Mouse (Mus musculus): Measurements from ENCODE around the gene Atp6v1c2. TPM values are rescaled to one million over a fixed set of nuclear protein-coding genes. Genes with fewer than 3 reads are reported as not detected.

Atp6v1c2 gene
- total and polyA plus RNA-seq, 3 experiments: 0.19 to 0.42 TPM; not detected in 1

DNA sequence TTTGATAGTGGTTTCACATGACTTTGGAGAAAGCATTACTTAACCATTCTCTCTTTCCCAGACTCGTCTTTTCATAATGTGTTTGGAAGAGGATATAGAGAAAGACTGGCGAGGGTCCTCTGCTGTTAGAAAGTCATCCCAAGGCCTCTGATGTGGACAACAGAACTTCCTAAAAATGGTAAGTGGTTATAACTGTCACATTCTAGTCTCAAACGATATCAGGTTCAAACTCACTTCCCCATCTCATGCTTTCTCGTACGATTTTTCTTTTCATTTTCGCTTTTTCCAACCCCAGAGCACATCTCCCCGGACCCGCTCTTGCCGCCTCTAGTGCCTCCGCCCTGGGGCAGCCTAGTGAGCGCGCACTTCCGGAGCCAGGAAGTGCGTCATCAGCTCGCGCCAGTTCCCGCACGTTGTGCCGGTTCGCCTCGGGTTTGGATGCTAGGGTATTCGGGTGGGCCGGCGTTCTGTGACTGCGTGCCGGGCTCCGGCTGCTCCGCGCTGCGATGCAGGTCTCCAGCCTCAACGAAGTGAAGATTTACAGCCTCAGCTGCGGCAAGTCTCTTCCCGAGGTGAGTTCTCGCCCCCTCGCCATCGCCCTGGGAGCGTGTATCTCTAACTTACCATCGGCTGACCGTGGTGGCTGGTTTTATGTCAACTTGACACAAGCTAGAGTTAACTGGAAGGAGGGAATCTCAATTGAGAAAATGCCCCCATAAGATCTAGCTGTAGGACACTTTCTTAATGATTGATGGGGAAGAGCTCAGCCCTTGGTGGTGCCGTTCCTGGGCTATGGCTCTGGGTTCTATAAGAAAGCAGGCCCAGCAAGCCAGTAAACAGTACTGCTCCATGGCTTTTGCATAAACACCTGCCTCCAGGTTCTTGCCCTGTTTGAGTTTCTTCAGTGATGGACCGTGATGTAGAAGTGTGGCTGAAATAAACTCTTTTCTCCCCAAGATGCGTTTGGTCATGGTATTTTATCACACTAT is 19.2 kb upstream of the Atp6v1c2 start, which contains the start of gene Nol10 (continued):
- no peak for TF ChIP-seq JUND (conservative IDR thresholded peaks at IDR 0.05; ENCODE audit: low read depth, low read length)
- peak; percentile 21; the same call in 1 of the 2 replicates for TF ChIP-seq MAZ (IDR thresholded peaks at IDR 0.05; ENCODE audit: low read depth, low read length)
- peak; percentile 96 for TF ChIP-seq POLR2A (IDR thresholded peaks at IDR 0.05; ENCODE audit: low read depth, low read length)
- peak; percentile 92 for TF ChIP-seq NELFE (IDR thresholded peaks at IDR 0.05; ENCODE audit: low read depth, low read length)
- TF ChIP-seq NRF1 (IDR thresholded peaks at IDR 0.05; ENCODE audit: low read depth, low read length): no peak
- TF ChIP-seq MAX (IDR thresholded peaks at IDR 0.05; ENCODE audit: low read length): peak; percentile 89; the same call in 1 of the 2 replicates
- no peak for TF ChIP-seq USF2 (conservative IDR thresholded peaks at IDR 0.05; ENCODE audit: low read depth, low read length)
- TF ChIP-seq BHLHE40 (IDR thresholded peaks at IDR 0.05; ENCODE audit: low read depth, low read length): no peak
- no peak for TF ChIP-seq ZNF384 (IDR thresholded peaks at IDR 0.05; ENCODE audit: low read depth, low read length)
- TF ChIP-seq GABPA (IDR thresholded peaks at IDR 0.05; ENCODE audit: insufficient replicate concordance, low read depth, low read length): no peak; the same call in 1 of the 2 replicates
- TF ChIP-seq MAFK (IDR thresholded peaks at IDR 0.05; ENCODE audit: insufficient replicate concordance, low read length): no peak
- no peak for TF ChIP-seq CHD2 (IDR thresholded peaks at IDR 0.05; ENCODE audit: low read length)
- TF ChIP-seq HCFC1 (IDR thresholded peaks at IDR 0.05; ENCODE audit: low read depth, low read length): peak; percentile 94
- TF ChIP-seq RAD21 (IDR thresholded peaks at IDR 0.05; ENCODE audit: low read depth, low read length): no peak
- no peak for TF ChIP-seq ZC3H11A (IDR thresholded peaks at IDR 0.05; ENCODE audit: low read depth, low read length)
- no peak for TF ChIP-seq PAX5 (IDR thresholded peaks at IDR 0.05; ENCODE audit: low read length)
- TF ChIP-seq CTCF (conservative IDR thresholded peaks at IDR 0.05 in 1 of 2, IDR thresholded peaks at IDR 0.05 in 1 of 2; ENCODE audit: low read depth in 2 of 2, low read length in 2 of 2): no peak
- TF ChIP-seq ELF1 (IDR thresholded peaks at IDR 0.05; ENCODE audit: low read depth, low read length): peak; percentile 82
- no peak for TF ChIP-seq USF1 (IDR thresholded peaks at IDR 0.05; ENCODE audit: low read depth, low read length)
- TF ChIP-seq TCF12 (IDR thresholded peaks at IDR 0.05; ENCODE audit: low read depth, low read length): peak; percentile 75
- TF ChIP-seq IRF4 (IDR thresholded peaks at IDR 0.05; ENCODE audit: low read depth, low read length): no peak; the same call in 1 of the 2 replicates

DNA sequence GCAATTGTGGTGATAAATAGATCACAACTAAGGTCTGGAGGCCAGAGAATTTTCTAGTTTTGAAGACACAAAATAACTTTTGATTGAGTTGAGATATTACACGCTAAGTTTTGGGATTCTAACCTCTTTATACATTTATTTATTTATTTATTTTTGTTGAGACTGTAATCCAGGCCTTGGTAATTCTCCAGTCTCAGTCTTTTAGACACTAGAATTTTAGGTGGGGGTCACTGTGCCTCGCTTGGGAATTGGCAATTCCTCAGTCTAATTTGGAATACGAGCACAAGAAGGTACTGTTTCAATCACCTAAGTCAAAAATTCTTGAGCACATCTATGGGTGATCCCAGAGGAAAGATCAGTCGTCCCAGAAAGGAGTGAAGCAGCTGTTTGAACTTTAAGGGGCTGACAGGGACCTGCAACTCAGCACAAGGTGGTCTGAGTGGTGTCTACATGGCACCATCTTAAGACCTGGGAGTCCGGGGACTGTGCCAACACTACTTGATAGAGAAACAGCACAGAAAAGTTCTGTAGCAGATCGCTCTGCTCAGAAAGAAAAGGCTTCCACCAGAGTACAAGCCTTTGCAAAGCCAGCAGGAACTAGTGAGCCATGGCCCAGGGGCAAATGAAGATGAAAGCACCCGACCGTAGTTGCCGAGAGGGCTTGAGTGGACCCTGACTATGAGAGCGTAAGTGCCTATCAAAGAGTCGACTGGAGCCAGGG is 18.3 kb upstream of the Atp6v1c2 start:
- Histone ChIP-seq H3K79me2 (replicated peaks; ENCODE audit: control insufficient read depth, extremely low read depth, insufficient read depth, poor library complexity, severe bottlenecking) (peaks cover 25% of the 10 kb centered on the region), H3K4me2 (ENCODE audit: insufficient read depth, low read depth, poor library complexity, severe bottlenecking) (peak overlapping the region; percentile 96), H3K4me3 (replicated peaks in 1 of 3; ENCODE audit: low read depth in 2 of 3, low read length in 2 of 3, poor library complexity in 1 of 3) (peak overlapping the region; percentile 85 to 97 (median 92)), H3K9ac (ENCODE audit: insufficient read depth, low read depth) (peak overlapping the region; percentile 90), H3K27me3 (replicated peaks) (no peaks in the 10 kb centered on the region), H3K9me3 (replicated peaks; ENCODE audit: low read length) (no peaks in the 10 kb centered on the region), H3K27ac (ENCODE audit: insufficient read depth, low read depth) (no peak overlapping the region), H3K4me1 (ENCODE audit: control insufficient read depth in 1 of 2, insufficient read depth in 2 of 2) (peaks cover 6 to 26% of the 10 kb centered on the region in 2 experiments; a peak in 2 of 4 replicates), H3K36me3 (replicated peaks in 1 of 2; ENCODE audit: control insufficient read depth in 1 of 2, insufficient read depth in 1 of 2, low read length in 1 of 2) (peaks cover 10 to 30% of the 10 kb centered on the region in 2 experiments)
- in situ Hi-C loops (cut with MboI; ENCODE audit: low pct_ligation_motif_present, low pct_unique_long_range_greater_than_20kb, low sequenced_read_pairs): no loop called here
- peak; percentile 10 for DNase-seq (ENCODE audit: extremely low read depth)
- TF ChIP-seq HCFC1 (IDR thresholded peaks at IDR 0.05; ENCODE audit: low read depth, low read length): no peak
- no peak for TF ChIP-seq E2F4 (IDR thresholded peaks at IDR 0.05; ENCODE audit: insufficient replicate concordance, low read depth, low read length)
- TF ChIP-seq ETS1 (conservative IDR thresholded peaks at IDR 0.05; ENCODE audit: low read depth, low read length): no peak
- no peak for TF ChIP-seq IRF4 (IDR thresholded peaks at IDR 0.05; ENCODE audit: low read depth, low read length)
- TF ChIP-seq ZKSCAN1 (IDR thresholded peaks at IDR 0.05; ENCODE audit: borderline replicate concordance, low read depth, low read length): no peak
- no peak for TF ChIP-seq MEF2A (IDR thresholded peaks at IDR 0.05; ENCODE audit: borderline replicate concordance, low read depth, low read length)
- TF ChIP-seq BHLHE40 (IDR thresholded peaks at IDR 0.05; ENCODE audit: low read depth, low read length): no peak
- TF ChIP-seq ELF1 (IDR thresholded peaks at IDR 0.05; ENCODE audit: low read depth, low read length): no peak
- dilution Hi-C loops (cut with MboI; ENCODE audit: extremely low pct_ligation_motif_present, extremely low pct_unique_long_range_greater_than_20kb, low sequenced_read_pairs): no loop called here

All from CH12.LX (cell line).